Mouse (Mus musculus) liver, adult 2 months (tissue): ENCODE results near the gene B4galnt2.

Experiments used
- CTCF ChIP-seq: fragments of 200-500 bp; IDR thresholded peaks from 2 replicates; pipeline ENCODE4 v1.5.1; 2011; ENCODE audit warnings: low read depth, low read length, control low read depth
- POLR2A ChIP-seq: fragments of 200-500 bp; IDR thresholded peaks from 2 replicates; pipeline ENCODE4 v1.6.1; 2011; ENCODE audit warnings: low read length, control low read depth; ENCODE audit not compliant: insufficient read depth; ENCODE audit errors: extremely low read depth

GRCm38 (mm10) chr11:95822437-95822836 lies 92.3 kb downstream of the B4galnt2 start:
- TF ChIP-seq CTCF (no peak), POLR2A (no peak)
